Mouse (Mus musculus): ENCODE results near the gene Aars2.

GRCm38 (mm10) chr17:45547461-45548190 lies 41.0 kb downstream of the Aars2 start:
- TF ChIP-seq CTCF (IDR thresholded peaks at IDR 0.05; ENCODE audit: control insufficient read depth, insufficient read depth, low read length) (no peak), POLR2A (IDR thresholded peaks at IDR 0.05; ENCODE audit: borderline replicate concordance, control insufficient read depth, low read depth, low read length) (no peak)

Measured in bone marrow, adult 2 months (tissue).